Mouse (Mus musculus) liver, embryonic 13.5 days (tissue): ENCODE measurements around the gene Srd5a3. TPM values are rescaled to one million over a fixed set of nuclear protein-coding genes. Genes with fewer than 3 reads are reported as not detected.

Source experiments
- ATAC-seq: fragments of 200-750 bp; cut with Nextera tagmentation; 2 replicates; pipeline ENCODE4 v1.8.0; 2017; ENCODE audit warnings: low read depth, mild to moderate bottlenecking, moderate number of reproducible peaks, moderate library complexity
- DNase-seq: peaks from one replicate; pipeline ENCODE4 v3.0.0; 2022
- H3K27ac ChIP-seq: fragments of 300-500 bp; sonication (generic); 2 replicates; pipeline ENCODE4 v1.5.1; 2015; ENCODE audit warnings: moderate library complexity, mild to moderate bottlenecking, inconsistent platforms
- H3K27me3 ChIP-seq: fragments of 300-500 bp; sonication (generic); 2 replicates; pipeline ENCODE4 v1.6.1; 2015; ENCODE audit warnings: mild to moderate bottlenecking, inconsistent platforms
- H3K36me3 ChIP-seq: fragments of 300-500 bp; sonication (generic); 2 replicates; pipeline ENCODE4 v1.6.1; 2015; ENCODE audit warnings: mild to moderate bottlenecking, inconsistent platforms
- H3K4me1 ChIP-seq: fragments of 300-500 bp; sonication (generic); replicated peaks from 2 replicates; pipeline ENCODE4 v1.6.1; 2015; ENCODE audit warnings: inconsistent platforms
- H3K4me2 ChIP-seq: fragments of 300-500 bp; sonication (generic); 2 replicates; pipeline ENCODE4 v1.6.1; 2015; ENCODE audit warnings: inconsistent platforms, mild to moderate bottlenecking, moderate library complexity
- H3K4me3 ChIP-seq: fragments of 300-500 bp; sonication (generic); replicated peaks from 2 replicates; pipeline ENCODE4 v1.5.1; 2015; ENCODE audit warnings: mild to moderate bottlenecking, inconsistent platforms
- H3K9ac ChIP-seq: fragments of 300-500 bp; sonication (generic); 2 replicates; pipeline ENCODE4 v1.6.1; 2015; ENCODE audit warnings: mild to moderate bottlenecking, inconsistent platforms
- H3K9me3 ChIP-seq: fragments of 300-500 bp; sonication (generic); replicated peaks from 2 replicates; pipeline ENCODE4 v1.6.1; 2016; ENCODE audit warnings: inconsistent platforms
- WGBS: fragments of 180-500 bp; shearing (Covaris S2); methylation state at CpG from one replicate; pipeline ENCODE4 v1.1.7; 2015; ENCODE audit not compliant: insufficient replicate concordance; 5-methylcytosine and 5-hydroxymethylcytosine counted together
- polyA plus RNA-seq: library from polyadenylated mRNA; unstranded; fragments of >200 nt; fragmentation: Nextera tagmentation; extraction: Ambion mirVana; gene quantifications from 2 replicates; pipeline ENCODE4 v1.2.1, GENCODE M21; 2015

Srd5a3 gene
- polyA plus RNA-seq, 1 experiment from 2014 or later: 14.4 TPM

GRCm38 (mm10) chr5:76153430-76153829, 13.4 kb downstream of the Srd5a3 start:
- Histone ChIP-seq H3K9me3 (no peaks in the 10 kb centered on the region), H3K27ac (no peak overlapping the region), H3K4me1 (no peaks in the 10 kb centered on the region), H3K4me3 (no peak overlapping the region), H3K4me2 (no peak overlapping the region), H3K27me3 (no peaks in the 10 kb centered on the region), H3K9ac (no peak overlapping the region), H3K36me3 (peaks cover 24% of the 10 kb centered on the region)
- WGBS: 81% methylated on average over 11 of the region's 11 CpGs
- ATAC-seq (no peak), DNase-seq (no peak)

GRCm38 (mm10) chr5:76154434-76155165, 14.5 kb downstream of the Srd5a3 start:
- H3K4me2 ChIP-seq: no peak overlapping the region
- WGBS: 81% methylated on average over 21 of the region's 21 CpGs
- no peak overlapping the region; the same call in 1 of the 2 replicates for H3K27ac ChIP-seq
- DNase-seq (no peak), ATAC-seq (no peak)
- H3K4me1 ChIP-seq: no peaks in the 10 kb centered on the region
- no peak overlapping the region for H3K4me3 ChIP-seq
- H3K9me3 ChIP-seq: no peaks in the 10 kb centered on the region
- peaks cover 24% of the 10 kb centered on the region for H3K36me3 ChIP-seq
- no peaks in the 10 kb centered on the region for H3K27me3 ChIP-seq
- H3K9ac ChIP-seq: no peak overlapping the region

- Histone ChIP-seq H3K9ac (no peak overlapping the region), H3K27me3 (no peaks in the 10 kb centered on the region), H3K27ac (no peak overlapping the region), H3K4me1 (peaks cover 28% of the 10 kb centered on the region), H3K36me3 (peaks cover 6% of the 10 kb centered on the region; the same call in 1 of the 2 replicates), H3K4me2 (no peak overlapping the region), H3K9me3 (no peaks in the 10 kb centered on the region), H3K4me3 (no peak overlapping the region)
- no peak for DNase-seq
- 71% methylated on average over 6 of the region's 6 CpGs for WGBS
- no peak for ATAC-seq
These were observed 19.5 kb downstream of the Srd5a3 start for GRCm38 (mm10) chr5:76159555-76159954.

GRCm38 (mm10) chr5:76160086-76160485, 20.0 kb downstream of the Srd5a3 start:
- ATAC-seq: no peak
- no peaks in the 10 kb centered on the region for H3K27me3 ChIP-seq
- peaks cover 6% of the 10 kb centered on the region; the same call in 1 of the 2 replicates for H3K36me3 ChIP-seq
- peaks cover 28% of the 10 kb centered on the region for H3K4me1 ChIP-seq
- H3K4me3 ChIP-seq: no peak overlapping the region
- H3K9me3 ChIP-seq: no peaks in the 10 kb centered on the region
- WGBS: 41% methylated on average over 3 of the region's 3 CpGs
- no peak for DNase-seq
- H3K27ac ChIP-seq: no peak overlapping the region
- H3K9ac ChIP-seq: no peak overlapping the region
- no peak overlapping the region for H3K4me2 ChIP-seq

- peak overlapping the region; percentile 26; the same call in 1 of the 2 replicates for H3K4me2 ChIP-seq
- 19% methylated on average over 6 of the region's 6 CpGs for WGBS
These were observed 21.4 kb downstream of the Srd5a3 start for GRCm38 (mm10) chr5:76161491-76161890.

GRCm38 (mm10) chr5:76162926-76163325, 22.9 kb downstream of the Srd5a3 start:
- Histone ChIP-seq H3K4me2 (no peak overlapping the region), H3K4me3 (no peak overlapping the region), H3K9me3 (no peaks in the 10 kb centered on the region), H3K27me3 (no peaks in the 10 kb centered on the region), H3K9ac (no peak overlapping the region), H3K36me3 (no peaks in the 10 kb centered on the region), H3K27ac (no peak overlapping the region), H3K4me1 (peaks cover 28% of the 10 kb centered on the region)
- DNase-seq (no peak), ATAC-seq (peak; percentile 11; the same call in 1 of the 2 replicates)
- 44% methylated on average over 5 of the region's 5 CpGs for WGBS

More at GRCm38 (mm10) chr5:76161491-76161890, 21.4 kb downstream of the Srd5a3 start:
- ATAC-seq (peak; percentile 87), DNase-seq (peak; percentile 38)
- H3K4me3 ChIP-seq: no peak overlapping the region
- no peak overlapping the region for H3K27ac ChIP-seq
- H3K27me3 ChIP-seq: no peaks in the 10 kb centered on the region
- no peak overlapping the region for H3K9ac ChIP-seq
- H3K36me3 ChIP-seq: no peaks in the 10 kb centered on the region
- H3K4me1 ChIP-seq: peaks cover 28% of the 10 kb centered on the region
- H3K9me3 ChIP-seq: no peaks in the 10 kb centered on the region

GRCm38 (mm10) chr5:76163828-76164390, 23.8 kb downstream of the Srd5a3 start:
- WGBS: 63% methylated on average over 4 of the region's 4 CpGs
- ATAC-seq (no peak), DNase-seq (no peak)
- H3K9me3 ChIP-seq: no peaks in the 10 kb centered on the region
- no peaks in the 10 kb centered on the region for H3K36me3 ChIP-seq
- no peak overlapping the region for H3K9ac ChIP-seq
- no peak overlapping the region for H3K27ac ChIP-seq
- peaks cover 31% of the 10 kb centered on the region for H3K4me1 ChIP-seq
- no peaks in the 10 kb centered on the region for H3K27me3 ChIP-seq
- H3K4me2 ChIP-seq: no peak overlapping the region
- no peak overlapping the region for H3K4me3 ChIP-seq

- no peak overlapping the region for H3K9ac ChIP-seq
- no peak overlapping the region for H3K4me2 ChIP-seq
- H3K27ac ChIP-seq: no peak overlapping the region
- H3K9me3 ChIP-seq: no peaks in the 10 kb centered on the region
- H3K4me3 ChIP-seq: no peak overlapping the region
- no peak for ATAC-seq
- no peaks in the 10 kb centered on the region for H3K36me3 ChIP-seq
- H3K27me3 ChIP-seq: no peaks in the 10 kb centered on the region
- H3K4me1 ChIP-seq: peaks cover 31% of the 10 kb centered on the region
- 85% methylated on average over 7 of the region's 7 CpGs for WGBS
- no peak for DNase-seq
These were observed 24.8 kb downstream of the Srd5a3 start for GRCm38 (mm10) chr5:76164827-76165226.

GRCm38 (mm10) chr5:76170522-76170921, 30.5 kb downstream of the Srd5a3 start:
- DNase-seq (no peak), ATAC-seq (no peak)
- WGBS: 68% methylated on average over 4 of the region's 4 CpGs
- no peaks in the 10 kb centered on the region for H3K36me3 ChIP-seq
- H3K4me1 ChIP-seq: peaks cover 3% of the 10 kb centered on the region; the same call in 1 of the 2 replicates
- no peaks in the 10 kb centered on the region for H3K9me3 ChIP-seq
- no peaks in the 10 kb centered on the region for H3K27me3 ChIP-seq
- H3K9ac ChIP-seq: no peak overlapping the region
- H3K4me3 ChIP-seq: no peak overlapping the region
- H3K27ac ChIP-seq: no peak overlapping the region
- H3K4me2 ChIP-seq: no peak overlapping the region

- Histone ChIP-seq H3K4me1 (peaks cover 3% of the 10 kb centered on the region; the same call in 1 of the 2 replicates), H3K9me3 (no peaks in the 10 kb centered on the region), H3K27me3 (no peaks in the 10 kb centered on the region), H3K4me2 (no peak overlapping the region), H3K36me3 (no peaks in the 10 kb centered on the region), H3K27ac (no peak overlapping the region), H3K4me3 (no peak overlapping the region), H3K9ac (no peak overlapping the region)
- DNase-seq (no peak), ATAC-seq (no peak)
These were observed 31.0 kb downstream of the Srd5a3 start for GRCm38 (mm10) chr5:76171039-76171438.

GRCm38 (mm10) chr5:76175051-76175450, 35.0 kb downstream of the Srd5a3 start:
- DNase-seq: no peak
- no peak overlapping the region for H3K27ac ChIP-seq
- no peak overlapping the region for H3K4me2 ChIP-seq
- ATAC-seq: no peak
- no peak overlapping the region for H3K4me3 ChIP-seq
- WGBS: 65% methylated on average over 4 of the region's 4 CpGs
- peaks cover 4% of the 10 kb centered on the region; the same call in 1 of the 2 replicates for H3K27me3 ChIP-seq
- H3K4me1 ChIP-seq: peaks cover 17% of the 10 kb centered on the region
- H3K9ac ChIP-seq: no peak overlapping the region
- no peaks in the 10 kb centered on the region for H3K9me3 ChIP-seq
- H3K36me3 ChIP-seq: no peaks in the 10 kb centered on the region

GRCm38 (mm10) chr5:76176411-76176810, 36.3 kb downstream of the Srd5a3 start:
- no peak for DNase-seq
- Histone ChIP-seq H3K27ac (no peak overlapping the region), H3K4me2 (no peak overlapping the region), H3K36me3 (no peaks in the 10 kb centered on the region), H3K4me1 (peaks cover 17% of the 10 kb centered on the region), H3K27me3 (peaks cover 5% of the 10 kb centered on the region; the same call in 1 of the 2 replicates), H3K9ac (no peak overlapping the region), H3K9me3 (no peaks in the 10 kb centered on the region), H3K4me3 (no peak overlapping the region)
- 35% methylated on average over 3 of the region's 3 CpGs for WGBS
- ATAC-seq: no peak
